In the genomic region with DNA sequence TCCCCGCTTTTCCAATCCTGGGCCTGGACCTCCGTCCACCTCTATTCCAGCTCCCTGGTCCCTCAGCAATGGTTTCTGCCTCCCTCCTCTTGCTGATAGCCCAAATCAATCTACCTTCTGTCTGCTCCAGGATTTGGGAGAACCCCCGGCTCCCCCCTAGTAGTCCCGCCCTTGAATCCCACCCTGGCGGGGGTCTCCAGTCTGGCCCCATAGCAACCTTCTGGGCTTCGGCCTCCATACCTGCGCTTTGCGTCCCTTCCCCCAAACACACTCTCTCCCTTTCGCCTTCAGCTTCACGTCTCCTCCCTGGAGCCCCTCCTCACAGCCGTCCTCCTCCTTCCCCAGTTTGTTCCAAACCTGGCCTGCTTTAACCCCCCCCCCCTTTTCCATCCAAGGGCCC, we compare ENCODE assay signal across 8 mouse cellular contexts. TPM values are rescaled to one million over a fixed set of nuclear protein-coding genes. Genes with fewer than 3 reads are reported as not detected.
DNase-seq lines count a peak whose midpoint lies in the region; ATAC-seq and TF ChIP-seq lines count a peak whose summit lies in the region.

No protein-coding gene starts in this region.

- WGBS in heart, postnatal 0 days, result 29% methylated on average over 11 of the region's 11 CpGs
- 2% methylated on average over 11 of the region's 11 CpGs for WGBS in hindbrain, embryonic 12.5 days
- WGBS in midbrain, embryonic 15.5 days, result 7% methylated on average over 11 of the region's 11 CpGs

- intact Hi-C loops in heart, postnatal 36 days (cut with DNase I), result loop anchor here (2.0 to 5.0 kb wide), 3 partner anchors 16 to 138 kb away; partner anchors contain the start of gene Mospd3

- no peaks in the 10 kb centered on the region for H3K9me3 ChIP-seq in heart, postnatal 0 days (replicated peaks; ENCODE audit: control insufficient read depth, low read length)
- H3K9me3 ChIP-seq in hindbrain, embryonic 12.5 days (replicated peaks), result no peaks in the 10 kb centered on the region
- H3K9me3 ChIP-seq in midbrain, embryonic 15.5 days, result no peaks in the 10 kb centered on the region

- DNase-seq in heart, postnatal 0 days (ENCODE audit: low spot score), result no peak
- DNase-seq in heart, postnatal 36 days, result no peak
- DNase-seq in left cerebral cortex, adult 9 months (ENCODE audit: low spot score in 2 of 2), result no peak
- no peak for DNase-seq in urinary bladder, adult 2 months (ENCODE audit: low spot score)
- DNase-seq in layer of hippocampus, adult 11-12 months (ENCODE audit: low spot score), result no peak

- H3K27me3 ChIP-seq in heart, postnatal 0 days (ENCODE audit: control insufficient read depth, insufficient read depth, low read length), result no peaks in the 10 kb centered on the region
- no peaks in the 10 kb centered on the region for H3K27me3 ChIP-seq in hindbrain, embryonic 12.5 days
- no peaks in the 10 kb centered on the region for H3K27me3 ChIP-seq in midbrain, embryonic 15.5 days (replicated peaks)

- no peak overlapping the region for H3K27ac ChIP-seq in heart, postnatal 0 days (ENCODE audit: low read depth)
- no peak overlapping the region for H3K27ac ChIP-seq in brown adipose tissue, adult 24 weeks (replicated peaks; ENCODE audit: low read depth, low read length)
- peak overlapping the region; percentile 86 for H3K27ac ChIP-seq in hindbrain, embryonic 12.5 days
- peak overlapping the region; percentile 87 for H3K27ac ChIP-seq in midbrain, embryonic 15.5 days

- H3K4me1 ChIP-seq in heart, postnatal 0 days (ENCODE audit: control insufficient read depth, insufficient read depth), result peaks cover 3% of the 10 kb centered on the region; the same call in 1 of the 2 replicates
- H3K4me1 ChIP-seq in brown adipose tissue, adult 24 weeks (ENCODE audit: control insufficient read depth, insufficient read depth, insufficient read length, low read length), result no peaks in the 10 kb centered on the region
- H3K4me1 ChIP-seq in hindbrain, embryonic 12.5 days, result peaks cover 47% of the 10 kb centered on the region
- H3K4me1 ChIP-seq in midbrain, embryonic 15.5 days, result peaks cover 48% of the 10 kb centered on the region

- no peak for TF ChIP-seq CTCF in heart, postnatal 0 days (IDR thresholded peaks at IDR 0.05; ENCODE audit: low read depth)

- 0 out of 2 replicates have a peak, but pooled peaks cover 4% of the 10 kb centered on the region for H3K36me3 ChIP-seq in heart, postnatal 0 days (replicated peaks; ENCODE audit: control insufficient read depth, insufficient read depth, low read length)
- peaks cover 21% of the 10 kb centered on the region for H3K36me3 ChIP-seq in hindbrain, embryonic 12.5 days
- peaks cover 5% of the 10 kb centered on the region; the same call in 1 of the 2 replicates for H3K36me3 ChIP-seq in midbrain, embryonic 15.5 days (replicated peaks)

- TF ChIP-seq EP300 in heart, postnatal 0 days (IDR thresholded peaks at IDR 0.05; ENCODE audit: low read depth), result no peak

- H3K4me3 ChIP-seq in heart, postnatal 0 days (ENCODE audit: low read depth, low read length), result peak overlapping the region; percentile 70
- H3K4me3 ChIP-seq in brown adipose tissue, adult 24 weeks (ENCODE audit: insufficient read depth, low read depth, low read length), result peak overlapping the region; percentile 44
- H3K4me3 ChIP-seq in hindbrain, embryonic 12.5 days, result peak overlapping the region; percentile 78
- peak overlapping the region; percentile 76 for H3K4me3 ChIP-seq in midbrain, embryonic 15.5 days

- peak overlapping the region; percentile 70 for H3K9ac ChIP-seq in heart, postnatal 0 days (replicated peaks; ENCODE audit: low read depth, low read length)
- H3K9ac ChIP-seq in hindbrain, embryonic 12.5 days, result peak overlapping the region; percentile 93
- H3K9ac ChIP-seq in midbrain, embryonic 15.5 days, result peak overlapping the region; percentile 82

- ATAC-seq in heart, postnatal 0 days (ENCODE audit: insufficient read depth, low read depth), result no peak
- ATAC-seq in hindbrain, embryonic 12.5 days (ENCODE audit: low FRiP score), result peak; percentile 9; the same call in 1 of the 2 replicates
- peak; percentile 34 for ATAC-seq in midbrain, embryonic 15.5 days (replicated peaks)

- peak overlapping the region; percentile 92 for H3K4me2 ChIP-seq in heart, postnatal 0 days (ENCODE audit: low read depth, low read length)
- peak overlapping the region; percentile 91 for H3K4me2 ChIP-seq in hindbrain, embryonic 12.5 days (replicated peaks)
- H3K4me2 ChIP-seq in midbrain, embryonic 15.5 days, result peak overlapping the region; percentile 92

RNA-seq across cellular contexts. Expression of gene Nyap1, which starts 0.9 kb away (rescaled TPM):
- 1.3 and 5.8 TPM in 2 replicates for total RNA-seq in heart, postnatal 0 days (2014; rRNA removed; ENCODE audit: low replicate concordance)
- 0.56 and 0.65 TPM in 2 replicates for polyA plus RNA-seq in heart, postnatal 0 days (2015; fragmentation: Nextera tagmentation; extraction: Ambion mirVana)
- total RNA-seq in heart, postnatal 36 days (2021), result 1 to 10 TPM in 1 of 2 experiments, under 1 TPM in 1; 0.81 to 1.1 TPM
- not detected in 2 replicates for polyA plus RNA-seq in brown adipose tissue, adult 24 weeks (2012; ENCODE audit: insufficient read depth, insufficient read length, missing spikeins)
- 20.9 and 22.2 TPM in 2 replicates for polyA plus RNA-seq in hindbrain, embryonic 12.5 days (2016; fragmentation: Nextera tagmentation; extraction: Ambion mirVana)
- 58.6 and 61.2 TPM in 2 replicates for polyA plus RNA-seq in midbrain, embryonic 15.5 days (2015; fragmentation: Nextera tagmentation; extraction: Ambion mirVana)
- 6.7 and 7.6 TPM in 2 replicates for polyA plus RNA-seq in urinary bladder, adult 2 months (2012; rRNA removed)

RNA-seq across cellular contexts. Expression of gene Tsc22d4, which starts 5.0 kb away (rescaled TPM):
- 167 and 192 TPM in 2 replicates for total RNA-seq in heart, postnatal 0 days (2014; rRNA removed; ENCODE audit: low replicate concordance)
- polyA plus RNA-seq in heart, postnatal 0 days (2015; fragmentation: Nextera tagmentation; extraction: Ambion mirVana), result 221 and 232 TPM in 2 replicates
- 100 to 1,000 TPM; 260 to 268 TPM for total RNA-seq in heart, postnatal 36 days (2021)
- polyA plus RNA-seq in brown adipose tissue, adult 24 weeks (2012; ENCODE audit: insufficient read depth, insufficient read length, missing spikeins), result 21.4 and 24.0 TPM in 2 replicates
- 81.8 and 82.9 TPM in 2 replicates for polyA plus RNA-seq in hindbrain, embryonic 12.5 days (2016; fragmentation: Nextera tagmentation; extraction: Ambion mirVana)
- 58.0 and 59.8 TPM in 2 replicates for polyA plus RNA-seq in midbrain, embryonic 15.5 days (2015; fragmentation: Nextera tagmentation; extraction: Ambion mirVana)
- 68.8 and 109 TPM in 2 replicates for polyA plus RNA-seq in urinary bladder, adult 2 months (2012; rRNA removed)

RNA-seq across cellular contexts. Expression of gene Ppp1r35, which starts 38.1 kb away (rescaled TPM):
- total RNA-seq in heart, postnatal 0 days (2014; rRNA removed; ENCODE audit: low replicate concordance), result 24.0 and 24.5 TPM in 2 replicates
- polyA plus RNA-seq in heart, postnatal 0 days (2015; fragmentation: Nextera tagmentation; extraction: Ambion mirVana), result 10.4 and 15.4 TPM in 2 replicates
- 10 to 100 TPM; 10.7 to 12.3 TPM for total RNA-seq in heart, postnatal 36 days (2021)
- polyA plus RNA-seq in brown adipose tissue, adult 24 weeks (2012; ENCODE audit: insufficient read depth, insufficient read length, missing spikeins), result 15.1 and 15.4 TPM in 2 replicates
- 55.1 and 59.7 TPM in 2 replicates for polyA plus RNA-seq in hindbrain, embryonic 12.5 days (2016; fragmentation: Nextera tagmentation; extraction: Ambion mirVana)
- polyA plus RNA-seq in midbrain, embryonic 15.5 days (2015; fragmentation: Nextera tagmentation; extraction: Ambion mirVana), result 37.3 and 45.0 TPM in 2 replicates
- 20.1 and 26.6 TPM in 2 replicates for polyA plus RNA-seq in urinary bladder, adult 2 months (2012; rRNA removed)

RNA-seq across cellular contexts. Expression of gene Mepce, which starts 46.9 kb away (rescaled TPM):
- 18.0 and 19.6 TPM in 2 replicates for total RNA-seq in heart, postnatal 0 days (2014; rRNA removed; ENCODE audit: low replicate concordance)
- 5.0 and 5.4 TPM in 2 replicates for polyA plus RNA-seq in heart, postnatal 0 days (2015; fragmentation: Nextera tagmentation; extraction: Ambion mirVana)
- 10 to 100 TPM; 25.6 to 35.3 TPM for total RNA-seq in heart, postnatal 36 days (2021)
- polyA plus RNA-seq in brown adipose tissue, adult 24 weeks (2012; ENCODE audit: insufficient read depth, insufficient read length, missing spikeins), result 14.3 and 21.2 TPM in 2 replicates
- 11.0 and 14.8 TPM in 2 replicates for polyA plus RNA-seq in hindbrain, embryonic 12.5 days (2016; fragmentation: Nextera tagmentation; extraction: Ambion mirVana)
- polyA plus RNA-seq in midbrain, embryonic 15.5 days (2015; fragmentation: Nextera tagmentation; extraction: Ambion mirVana), result 10.7 and 10.8 TPM in 2 replicates
- polyA plus RNA-seq in urinary bladder, adult 2 months (2012; rRNA removed), result 33.9 and 39.3 TPM in 2 replicates

RNA-seq across cellular contexts. Expression of gene Zcwpw1, which starts 47.1 kb away (rescaled TPM):
- total RNA-seq in heart, postnatal 0 days (2014; rRNA removed; ENCODE audit: low replicate concordance), result 1.4 and 8.7 TPM in 2 replicates
- polyA plus RNA-seq in heart, postnatal 0 days (2015; fragmentation: Nextera tagmentation; extraction: Ambion mirVana), result 2.2 and 3.6 TPM in 2 replicates
- total RNA-seq in heart, postnatal 36 days (2021), result under 1 TPM; 0.36 to 0.49 TPM
- 2.9 and 4.9 TPM in 2 replicates for polyA plus RNA-seq in brown adipose tissue, adult 24 weeks (2012; ENCODE audit: insufficient read depth, insufficient read length, missing spikeins)
- 19.5 and 20.1 TPM in 2 replicates for polyA plus RNA-seq in hindbrain, embryonic 12.5 days (2016; fragmentation: Nextera tagmentation; extraction: Ambion mirVana)
- polyA plus RNA-seq in midbrain, embryonic 15.5 days (2015; fragmentation: Nextera tagmentation; extraction: Ambion mirVana), result 10.5 and 11.9 TPM in 2 replicates
- 3.3 and 5.0 TPM in 2 replicates for polyA plus RNA-seq in urinary bladder, adult 2 months (2012; rRNA removed)

Comparison
In these comparisons a context has a peak if more than half of its experiments do, and no peak if none do; other contexts are left out.
1. H3K27ac ChIP-seq: peak in hindbrain, embryonic 12.5 days (single experiment) and midbrain, embryonic 15.5 days (single experiment); none in heart, postnatal 0 days (single experiment) and brown adipose tissue, adult 24 weeks (single experiment).
2. Peak in every context shown above with its lines, with median percentiles within 50 percentile points of each other: H3K4me2 ChIP-seq, H3K4me3 ChIP-seq and H3K9ac ChIP-seq.